Mouse (Mus musculus) gastrocnemius, postnatal 25 days (tissue): ENCODE data around the gene Sobp. TPM values are rescaled to one million over a fixed set of nuclear protein-coding genes. Genes with fewer than 3 reads are reported as not detected.

Experiments used
- DNase-seq: peaks from one replicate; pipeline ENCODE4 v3.0.0; 2022
- total RNA-seq, 2 experiments: library from RNA; stranded (reverse); gene quantifications; 1 replicate in 1 of 2; 2 replicates in 1 of 2; pipeline ENCODE4 v1.2.3; 2021

Gene Sobp
- total RNA-seq, 2 experiments from 2014 or later = 22.7 to 24.3 TPM

GRCm38 (mm10) chr10:43086888-43087287 is 87.4 kb downstream of the Sobp start:
- no peak for DNase-seq

DNA sequence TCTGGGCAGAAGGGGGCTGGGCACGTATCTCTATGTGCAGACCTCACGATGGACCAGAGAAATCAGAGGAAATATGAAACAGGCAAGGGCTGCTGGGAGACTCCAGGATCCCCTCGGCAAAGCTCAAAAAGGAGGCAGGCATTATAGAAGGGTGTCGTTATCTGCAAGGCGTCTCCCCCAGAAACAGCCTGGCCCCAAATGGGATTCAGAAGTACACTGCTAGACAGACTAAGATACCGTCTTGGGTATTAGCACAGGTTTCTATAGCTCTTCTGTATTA is 90.3 kb downstream of the Sobp start:
- DNase-seq = no peak

- no peak for DNase-seq
Observed at GRCm38 (mm10) chr10:43083288-43084086, 90.8 kb downstream of the Sobp start.

DNA sequence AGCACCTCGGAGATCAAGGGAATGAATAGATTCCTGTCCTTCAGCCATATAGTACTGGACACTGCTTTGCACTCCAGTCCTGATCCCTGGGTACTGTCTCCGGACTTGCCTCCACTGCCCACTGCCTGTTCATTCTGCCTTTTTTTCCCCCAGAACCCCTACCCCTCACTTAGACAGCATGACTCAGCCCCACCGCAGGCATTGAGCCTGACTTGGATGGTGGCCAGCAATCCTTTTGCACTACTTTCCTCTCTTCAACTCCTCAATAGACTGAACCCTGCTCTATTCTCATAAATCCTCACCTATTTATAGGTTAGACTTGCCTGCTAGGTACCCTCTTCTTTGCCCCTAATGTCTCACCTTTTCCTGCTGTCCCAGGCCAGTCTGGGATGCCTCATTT is 93.0 kb downstream of the Sobp start:
- DNase-seq = no peak

DNA sequence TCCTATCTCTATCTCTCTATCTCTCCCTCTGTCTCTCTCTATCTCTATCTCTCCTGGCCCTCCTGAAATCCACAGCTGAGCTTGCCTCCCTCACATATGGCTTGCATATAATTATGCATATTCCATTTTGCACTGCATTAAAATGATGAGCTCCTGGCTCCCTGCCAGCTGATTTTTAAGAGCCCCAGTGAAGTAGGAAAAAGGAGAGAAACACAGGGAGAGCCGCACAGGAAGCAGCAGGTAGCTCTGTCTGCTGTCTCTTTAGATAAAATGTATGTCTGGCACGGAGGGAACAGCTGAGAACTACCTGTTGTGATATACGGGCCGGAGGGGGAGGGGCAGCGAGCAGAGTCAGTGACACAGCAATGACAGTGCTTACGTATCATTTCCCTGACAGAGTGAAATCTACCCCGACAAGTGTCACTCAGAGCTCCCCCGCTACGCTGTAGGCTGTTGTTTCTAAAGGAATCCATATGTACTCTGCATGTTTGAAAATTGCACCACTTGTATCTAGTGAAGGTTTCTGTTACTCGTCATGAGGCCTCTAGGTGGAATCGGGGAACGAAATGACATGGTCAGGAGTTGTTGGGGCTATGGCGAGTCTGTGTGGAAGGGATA is 98.7 kb downstream of the Sobp start:
- no peak for DNase-seq

DNA sequence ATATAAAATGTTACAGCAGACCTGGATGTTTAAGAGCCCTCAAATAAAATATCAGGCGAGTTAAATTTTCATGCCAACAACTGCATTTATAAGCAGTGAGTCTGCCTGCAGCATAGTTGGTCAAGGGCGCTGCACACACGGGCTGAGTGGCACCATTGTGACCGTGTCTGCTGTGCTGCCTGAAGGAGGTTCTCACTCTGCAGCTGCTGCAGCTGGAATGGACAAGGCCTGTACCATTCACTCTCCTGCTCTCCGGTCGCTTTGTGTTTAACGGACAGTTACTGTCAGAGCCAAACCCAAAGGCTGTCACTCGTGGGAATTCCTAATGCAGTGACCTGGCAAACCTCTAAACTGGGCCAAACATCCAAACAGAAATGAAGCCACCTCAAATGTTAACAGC is 101.0 kb downstream of the Sobp start:
- no peak for DNase-seq

GRCm38 (mm10) chr10:43070893-43071292 is 103.4 kb downstream of the Sobp start:
- DNase-seq = no peak

- no peak for DNase-seq
Observed at GRCm38 (mm10) chr10:43065331-43065730, 109.0 kb downstream of the Sobp start.

DNA sequence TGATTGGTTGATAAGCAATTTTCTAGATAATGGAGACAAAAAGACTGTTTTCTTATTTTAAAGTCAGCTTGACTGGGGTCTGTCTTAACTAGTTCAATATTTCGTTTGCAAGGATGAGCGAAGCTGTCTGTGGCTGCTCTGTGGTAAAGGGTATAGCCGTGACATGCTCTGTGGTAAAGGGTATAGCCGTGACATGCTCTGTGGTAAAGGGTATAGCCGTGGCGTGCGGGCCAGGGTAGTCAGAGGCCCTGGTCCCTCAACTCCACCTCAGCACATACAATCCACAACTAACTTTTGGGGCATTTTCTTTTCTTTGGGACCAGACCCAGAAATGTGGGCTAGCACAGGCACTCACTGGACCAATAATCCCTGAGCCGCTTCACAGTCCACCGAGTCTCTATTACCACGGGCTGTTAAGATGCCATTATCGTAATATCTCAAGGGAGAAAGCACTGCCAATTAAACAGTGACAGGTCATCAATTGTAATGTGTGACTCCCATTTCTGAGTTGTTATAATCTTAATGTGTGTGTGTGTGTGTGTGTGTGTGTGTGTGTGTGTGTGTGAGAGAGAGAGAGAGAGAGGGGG is 112.7 kb downstream of the Sobp start:
- DNase-seq = no peak

DNA sequence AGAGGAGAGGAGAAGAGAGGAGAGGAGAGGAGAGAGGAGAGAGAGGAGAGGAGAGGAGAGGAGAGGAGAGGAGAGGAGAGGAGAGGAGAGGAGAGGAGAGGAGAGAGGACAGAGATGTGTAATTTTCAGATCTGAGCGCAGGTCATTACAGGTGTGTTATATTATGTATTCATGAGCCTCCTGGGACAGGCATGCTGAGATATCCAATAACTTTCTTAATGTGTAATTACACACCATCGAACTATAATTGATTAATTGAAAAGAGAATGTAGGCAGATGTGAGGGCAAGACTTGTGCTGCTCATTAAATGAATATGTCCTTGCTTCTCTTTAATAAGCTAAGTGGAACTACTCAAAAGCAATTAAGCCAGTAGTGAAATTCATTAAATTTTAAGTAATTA is 118.9 kb downstream of the Sobp start:
- DNase-seq = no peak

GRCm38 (mm10) chr10:43054776-43055175 is 119.6 kb downstream of the Sobp start:
- no peak for DNase-seq

- DNase-seq = no peak
Observed at GRCm38 (mm10) chr10:43053861-43054560, 120.3 kb downstream of the Sobp start.

GRCm38 (mm10) chr10:43052462-43052861 is 121.9 kb downstream of the Sobp start:
- DNase-seq = peak; percentile 28

- no peak for DNase-seq
Observed at GRCm38 (mm10) chr10:43047804-43048348, 126.5 kb downstream of the Sobp start.

GRCm38 (mm10) chr10:43043351-43044209 is 130.8 kb downstream of the Sobp start:
- no peak for DNase-seq

DNA sequence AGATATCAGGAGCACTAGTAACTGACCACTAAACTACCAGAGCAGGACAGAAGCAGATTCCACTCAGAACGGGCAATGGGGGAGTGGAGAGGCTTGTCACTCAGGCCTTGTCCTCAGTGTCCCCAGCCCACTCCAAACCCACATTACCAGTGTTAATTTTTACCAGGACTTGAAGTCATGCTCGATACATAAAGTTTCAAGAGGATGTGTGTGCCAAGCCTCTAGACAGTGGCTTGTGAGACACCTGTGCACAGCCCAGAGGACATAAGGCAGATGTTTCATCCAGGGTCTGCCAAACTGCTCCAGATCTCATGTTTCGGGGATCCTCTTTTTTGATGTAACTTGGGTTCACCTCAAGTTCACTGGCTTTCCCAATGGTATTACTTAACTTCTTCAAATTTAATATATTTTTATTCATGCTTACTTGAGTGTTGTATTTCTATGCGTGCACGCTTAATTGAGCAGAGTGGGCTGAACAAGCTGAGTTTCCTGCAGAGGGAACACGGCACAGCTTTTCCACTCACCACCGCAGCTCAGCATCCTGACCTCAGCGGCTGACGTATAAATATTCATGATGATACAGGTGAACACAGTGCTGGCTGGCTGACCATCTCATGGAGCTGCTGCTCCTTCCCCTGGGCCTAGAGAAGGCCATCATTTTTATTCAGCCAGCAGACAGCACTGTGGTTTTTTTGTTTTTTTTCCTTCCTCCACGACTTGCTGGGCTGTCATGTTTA is 131.6 kb downstream of the Sobp start:
- DNase-seq = no peak

- DNase-seq = no peak
Observed at GRCm38 (mm10) chr10:43041794-43042193, 132.5 kb downstream of the Sobp start.

GRCm38 (mm10) chr10:43037455-43037793 is 136.9 kb downstream of the Sobp start:
- no peak for DNase-seq

GRCm38 (mm10) chr10:43036646-43037454 is 137.5 kb downstream of the Sobp start:
- DNase-seq = no peak

DNA sequence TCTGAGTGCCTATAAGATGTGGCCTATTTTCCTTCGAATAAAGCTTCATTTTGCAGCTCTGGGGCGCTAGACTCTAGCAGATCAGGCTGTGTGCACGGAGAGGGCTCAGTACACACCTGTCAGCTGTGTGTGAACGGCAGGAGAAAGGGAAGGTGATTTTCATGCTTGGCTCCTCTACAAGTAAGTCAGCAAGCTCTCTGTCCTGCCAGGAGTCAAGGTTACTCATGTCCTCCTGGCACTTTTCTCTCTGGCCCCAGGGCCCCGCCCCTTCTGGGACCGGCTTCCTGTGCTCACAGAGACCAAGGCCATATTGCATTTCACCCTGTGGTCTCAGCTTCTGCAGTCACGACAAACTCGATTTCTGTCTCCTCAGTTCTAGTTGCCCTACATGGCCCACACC is 138.8 kb downstream of the Sobp start:
- peak; percentile 81 for DNase-seq
